Mouse (Mus musculus): ENCODE results near the gene Art3.
A peak's percentile ranks its signal among the peaks of the same experiment; 100 is the strongest.

Art3 gene

GRCm38 (mm10) chr5:92331635-92332338 lies at the start of gene Art3:
Gene Art3 (plus strand): TSS chr5:92331827.
- DNase-seq (ENCODE audit: low read depth in 1 of 2, low spot score in 2 of 2): no peak

- DNase-seq (ENCODE audit: low read depth in 1 of 2, low spot score in 2 of 2): no peak
Measured at GRCm38 (mm10) chr5:92282571-92282970, 49.1 kb upstream of the Art3 start.

GRCm38 (mm10) chr5:92283107-92283506 lies 48.5 kb upstream of the Art3 start:
- no peak for DNase-seq (ENCODE audit: low read depth in 1 of 2, low spot score in 2 of 2)

GRCm38 (mm10) chr5:92287840-92288239 lies 43.8 kb upstream of the Art3 start:
- DNase-seq (ENCODE audit: low read depth in 1 of 2, low spot score in 2 of 2): no peak

- DNase-seq (ENCODE audit: low read depth in 1 of 2, low spot score in 2 of 2): no peak
Measured at GRCm38 (mm10) chr5:92291652-92292414, 39.8 kb upstream of the Art3 start.

GRCm38 (mm10) chr5:92294525-92294924 lies 37.1 kb upstream of the Art3 start:
- DNase-seq (ENCODE audit: low read depth in 1 of 2, low spot score in 2 of 2): no peak

GRCm38 (mm10) chr5:92302149-92302840 lies 29.3 kb upstream of the Art3 start:
- no peak for DNase-seq (ENCODE audit: low read depth in 1 of 2, low spot score in 2 of 2)

GRCm38 (mm10) chr5:92304291-92304690 lies 27.3 kb upstream of the Art3 start:
- DNase-seq (ENCODE audit: low read depth in 1 of 2, low spot score in 2 of 2): no peak

GRCm38 (mm10) chr5:92309681-92310511 lies 21.7 kb upstream of the Art3 start, which contains the start of gene Sdad1:
Gene Sdad1 (minus strand): TSS chr5:92310479.
- peak; percentile 79 to 80 for DNase-seq (ENCODE audit: low read depth in 1 of 2, low spot score in 2 of 2)

GRCm38 (mm10) chr5:92312046-92312715 lies 19.4 kb upstream of the Art3 start:
- DNase-seq (ENCODE audit: low read depth in 1 of 2, low spot score in 2 of 2): peak; percentile 34 to 76

- no peak for DNase-seq (ENCODE audit: low read depth in 1 of 2, low spot score in 2 of 2)
Measured at GRCm38 (mm10) chr5:92313776-92314175, 17.9 kb upstream of the Art3 start.

GRCm38 (mm10) chr5:92318119-92318518 lies 13.5 kb upstream of the Art3 start:
- DNase-seq (ENCODE audit: low read depth in 1 of 2, low spot score in 2 of 2): no peak

GRCm38 (mm10) chr5:92318596-92318995 lies 13.0 kb upstream of the Art3 start:
- peak in 1 of 2 experiments; percentile 7 for DNase-seq (ENCODE audit: low read depth in 1 of 2, low spot score in 2 of 2)

GRCm38 (mm10) chr5:92321631-92322400 lies 9.8 kb upstream of the Art3 start:
- DNase-seq (ENCODE audit: low read depth in 1 of 2, low spot score in 2 of 2): no peak

- DNase-seq (ENCODE audit: low read depth in 1 of 2, low spot score in 2 of 2): no peak
Measured at GRCm38 (mm10) chr5:92322612-92323011, 9.0 kb upstream of the Art3 start.

- no peak for DNase-seq (ENCODE audit: low read depth in 1 of 2, low spot score in 2 of 2)
Measured at GRCm38 (mm10) chr5:92323264-92323663, 8.4 kb upstream of the Art3 start.

- no peak for DNase-seq (ENCODE audit: low read depth in 1 of 2, low spot score in 2 of 2)
Measured at GRCm38 (mm10) chr5:92327367-92327766, 4.3 kb upstream of the Art3 start.

- DNase-seq (ENCODE audit: low read depth in 1 of 2, low spot score in 2 of 2): no peak
Measured at GRCm38 (mm10) chr5:92327929-92328328, 3.7 kb upstream of the Art3 start, which contains the start of gene Cxcl9. Gene Cxcl9 (minus strand): TSS chr5:92328079.

- no peak for DNase-seq (ENCODE audit: low read depth in 1 of 2, low spot score in 2 of 2)
Measured at GRCm38 (mm10) chr5:92331122-92331521, 505 bp upstream of the Art3 start.

All from monocyte, adult 2 months (primary cell).